ENCODE assay signal across 22 mouse cellular contexts in genomic region chr15:4000536-4000935, GRCm38 (mm10).
"Had no signal": no experiment of that assay in that cellular context is flagged by ENCODE, and none has a peak within 500 bp of the region (broad histone marks: within the 10 kb centered on the region; RNA-seq: fewer than 3 reads in every experiment).

No protein-coding gene starts in this region.

- H3K9ac ChIP-seq: intestine, embryonic 15.5 days; limb, embryonic 12.5 days; limb, embryonic 15.5 days; liver, embryonic 14.5 days; lung, embryonic 15.5 days; midbrain, embryonic 15.5 days; neural tube, embryonic 13.5 days had no signal

- H3K27me3 ChIP-seq: intestine, embryonic 15.5 days; limb, embryonic 12.5 days; limb, embryonic 15.5 days; lung, embryonic 15.5 days; midbrain, embryonic 15.5 days; neural tube, embryonic 13.5 days had no signal

- H3K27ac ChIP-seq: intestine, embryonic 15.5 days; kidney, postnatal 0 days; layer of hippocampus, adult 2 months; limb, embryonic 12.5 days; limb, embryonic 15.5 days; liver, embryonic 14.5 days; lung, embryonic 15.5 days; macrophage; midbrain, embryonic 15.5 days; neural tube, embryonic 13.5 days; stomach, postnatal 0 days had no signal

- H3K4me2 ChIP-seq: intestine, embryonic 15.5 days; limb, embryonic 12.5 days; limb, embryonic 15.5 days; liver, embryonic 11.5 days; lung, embryonic 15.5 days; midbrain, embryonic 11.5 days; midbrain, embryonic 15.5 days; neural tube, embryonic 13.5 days had no signal

- DNase-seq: kidney, adult 11 months; kidney, adult 9 months; kidney, postnatal 25 days; layer of hippocampus, postnatal 36 days; left cerebral cortex, postnatal 4 days; lung, adult 18-20 months; thymus, adult 2 months; thymus, postnatal 14 days; thymus, postnatal 4 days had no signal

- ATAC-seq: intestine, embryonic 15.5 days; midbrain, embryonic 15.5 days had no signal

- H3K9me3 ChIP-seq: intestine, embryonic 15.5 days; limb, embryonic 15.5 days; lung, embryonic 15.5 days; midbrain, embryonic 15.5 days had no signal

- H3K4me1 ChIP-seq: intestine, embryonic 15.5 days; limb, embryonic 12.5 days; limb, embryonic 15.5 days; lung, embryonic 15.5 days; midbrain, embryonic 15.5 days; neural tube, embryonic 13.5 days had no signal

- H3K4me3 ChIP-seq: intestine, embryonic 15.5 days; layer of hippocampus, adult 2 months; limb, embryonic 12.5 days; limb, embryonic 15.5 days; lung, embryonic 15.5 days; midbrain, embryonic 15.5 days; neural tube, embryonic 13.5 days had no signal

- H3K36me3 ChIP-seq: intestine, embryonic 15.5 days; limb, embryonic 12.5 days; limb, embryonic 15.5 days; lung, embryonic 15.5 days; midbrain, embryonic 15.5 days; neural tube, embryonic 13.5 days had no signal
